Mouse (Mus musculus) cerebellum, adult 2 months (tissue): ENCODE measurements at regions not wholly inside any gene's neighbourhood (a gene's known extent, or its start where the extent isn't known, plus 50 kb on each side); places are given as distances from the start of the nearest gene placed in this dataset.

ENCODE experiments used
- CTCF ChIP-seq: fragments of 200-500 bp; IDR thresholded peaks from 2 replicates; pipeline ENCODE4 v1.5.1; 2011; ENCODE audit warnings: low read depth, mild to moderate bottlenecking, control low read depth, low read length, moderate library complexity, borderline replicate concordance; ENCODE audit not compliant: insufficient read depth
- POLR2A ChIP-seq: fragments of 200-500 bp; IDR thresholded peaks from 2 replicates; pipeline ENCODE4 v1.6.1; 2011; ENCODE audit warnings: low read length, control low read depth, borderline replicate concordance; ENCODE audit not compliant: insufficient read depth

- TF ChIP-seq CTCF (no peak), POLR2A (no peak)
Measured at GRCm38 (mm10) chr2:106436136-106436535, 256.9 kb upstream of the Mpped2 start.
